Mouse (Mus musculus) CH12.LX (cell line): ENCODE measurements at regions not wholly inside any gene's neighbourhood (a gene's known extent, or its start where the extent isn't known, plus 50 kb on each side); places are given as distances from the start of the nearest gene placed in this dataset.

ENCODE experiments used
- E2F4 ChIP-seq: IDR thresholded peaks from 2 replicates; pipeline ENCODE4 v1.6.1; 2011; ENCODE audit warnings: low read depth, low read length, improper control_type of control experiment; ENCODE audit not compliant: insufficient replicate concordance
- POLR2A ChIP-seq: IDR thresholded peaks from 2 replicates; pipeline ENCODE4 v1.6.1; 2011; ENCODE audit warnings: low read depth, mild to moderate bottlenecking, improper control_type of control experiment, low read length

DNA sequence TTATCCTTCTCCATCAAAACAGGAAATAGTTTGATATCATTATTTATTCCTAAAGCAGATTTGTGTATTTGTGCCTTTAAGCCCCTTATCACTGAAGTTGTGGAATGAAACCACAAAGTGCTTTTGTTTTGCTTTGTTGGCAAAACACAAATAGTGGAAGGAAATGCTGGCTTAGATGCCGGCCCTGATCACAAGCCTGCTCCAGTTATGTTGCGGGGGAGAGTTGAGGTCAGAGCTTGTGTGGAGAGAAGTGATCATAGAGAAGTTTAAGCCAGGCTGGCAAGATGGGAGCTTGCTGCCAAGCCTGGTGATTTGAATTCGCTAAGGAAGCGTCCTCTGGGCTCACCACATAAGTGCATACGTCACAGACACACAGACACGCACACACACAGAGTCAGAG is 74.2 kb upstream of the S1pr1 start:
- TF ChIP-seq POLR2A (no peak), E2F4 (no peak)
